ENCODE assay signal across 23 mouse cellular contexts in genomic region chr17:34144960-34145371, GRCm38 (mm10). TPM values are rescaled to one million over a fixed set of nuclear protein-coding genes. Genes with fewer than 3 reads are reported as not detected.
DNase-seq lines count a peak whose midpoint lies in the region; ATAC-seq lines count a peak whose summit lies in the region.
"Had no signal": no experiment of that assay in that cellular context is flagged by ENCODE, and none has a peak within 500 bp of the region (broad histone marks: within the 10 kb centered on the region; RNA-seq: fewer than 3 reads in every experiment).

No protein-coding gene starts in this region.

- H3K4me2 ChIP-seq in kidney, embryonic 14.5 days (replicated peaks; ENCODE audit: low read depth, low read length): no peak overlapping the region
- no peak overlapping the region for H3K4me2 ChIP-seq in forebrain, embryonic 12.5 days
- H3K4me2 ChIP-seq: heart, embryonic 13.5 days; limb, embryonic 12.5 days; liver, embryonic 13.5 days had no signal

- no peaks in the 10 kb centered on the region for H3K36me3 ChIP-seq in kidney, embryonic 14.5 days (ENCODE audit: control insufficient read depth, insufficient read depth, low read length)
- H3K36me3 ChIP-seq in forebrain, embryonic 12.5 days (replicated peaks): no peaks in the 10 kb centered on the region
- H3K36me3 ChIP-seq: heart, embryonic 13.5 days; limb, embryonic 12.5 days; liver, embryonic 13.5 days had no signal

- no peak overlapping the region for H3K4me3 ChIP-seq in kidney, embryonic 14.5 days (ENCODE audit: low read length)
- H3K4me3 ChIP-seq in forebrain, embryonic 12.5 days (replicated peaks): no peak overlapping the region
- H3K4me3 ChIP-seq: erythroblast, embryonic 14.5 days; heart, embryonic 13.5 days; limb, embryonic 12.5 days; liver, embryonic 13.5 days had no signal

- peak; percentile 50 for ATAC-seq in kidney, embryonic 14.5 days (ENCODE audit: low FRiP score, low TSS enrichment)
- peak; percentile 22 for ATAC-seq in activated CD4-positive, CD25-positive, alpha-beta regulatory T cell, adult 4 months
- ATAC-seq in forebrain, embryonic 12.5 days (ENCODE audit: low FRiP score): no peak
- ATAC-seq: forebrain, embryonic 16.5 days; lung, postnatal 0 days; midbrain, embryonic 16.5 days had no signal

- H3K27ac ChIP-seq in kidney, embryonic 14.5 days (ENCODE audit: low read depth, low read length): peak overlapping the region; percentile 34; the same call in 1 of the 2 replicates
- H3K27ac ChIP-seq in forebrain, embryonic 12.5 days: no peak overlapping the region
- H3K27ac ChIP-seq: heart, embryonic 13.5 days; limb, embryonic 12.5 days; liver, embryonic 13.5 days had no signal

- peaks cover 4% of the 10 kb centered on the region; the same call in 1 of the 2 replicates for H3K27me3 ChIP-seq in kidney, embryonic 14.5 days (ENCODE audit: control insufficient read depth, insufficient read depth, low read length)
- peaks cover 25% of the 10 kb centered on the region for H3K27me3 ChIP-seq in forebrain, embryonic 12.5 days

- H3K9ac ChIP-seq in kidney, embryonic 14.5 days (ENCODE audit: low read depth, low read length): no peak overlapping the region
- no peak overlapping the region for H3K9ac ChIP-seq in forebrain, embryonic 12.5 days
- H3K9ac ChIP-seq: heart, embryonic 13.5 days; limb, embryonic 12.5 days; liver, embryonic 13.5 days had no signal

- DNase-seq in kidney, adult 18-20 months: no peak
- peak; percentile 94 for DNase-seq in A20 (ENCODE audit: low read depth, low spot score)
- DNase-seq in spleen, adult 18-20 months: peak; percentile 62 to 68
- DNase-seq in testis, postnatal 14 days (ENCODE audit: low spot score): no peak
- DNase-seq: adrenal gland, adult 2 months; cerebellum, adult 18-20 months; heart, postnatal 36 days; kidney, postnatal 36 days; layer of hippocampus, adult 9-11 months; liver, embryonic 13.5 days; right cerebral cortex, postnatal 14 days; thymus, postnatal 14 days had no signal

- 50% methylated on average over 3 of the region's 3 CpGs for WGBS in kidney, embryonic 14.5 days
- whole genome bisulfite sequencing in forebrain, embryonic 12.5 days: 68% methylated on average over 3 of the region's 3 CpGs

- H3K4me1 ChIP-seq in kidney, embryonic 14.5 days (ENCODE audit: control insufficient read depth, insufficient read depth, low read length): 0 out of 2 replicates have a peak, but pooled peaks cover 3% of the 10 kb centered on the region
- H3K4me1 ChIP-seq in forebrain, embryonic 12.5 days: peaks cover 5% of the 10 kb centered on the region

- H3K9me3 ChIP-seq in kidney, embryonic 14.5 days (ENCODE audit: control insufficient read depth, low read length): no peaks in the 10 kb centered on the region
- no peaks in the 10 kb centered on the region for H3K9me3 ChIP-seq in forebrain, embryonic 12.5 days
- H3K9me3 ChIP-seq: heart, embryonic 13.5 days; limb, embryonic 12.5 days; liver, embryonic 13.5 days had no signal

RNA-seq across cellular contexts. Expression of gene H2-DMb2, which starts 1.9 kb away (rescaled TPM):
- 18.5 and 21.9 TPM in 2 replicates for polyA plus RNA-seq in kidney, embryonic 14.5 days (2014; fragmentation: Nextera tagmentation; extraction: Ambion mirVana)
- 10 to 100 TPM in 1 of 2 experiments, 1 to 10 TPM in 1; 4.8 to 19.7 TPM for polyA plus RNA-seq in activated CD4-positive, CD25-positive, alpha-beta regulatory T cell, adult 4 months (2017; shearing (Covaris generic))
- not detected in 2 replicates for polyA plus RNA-seq in forebrain, embryonic 12.5 days (2016; fragmentation: Nextera tagmentation; extraction: Ambion mirVana)
- polyA plus RNA-seq: embryonic facial prominence, embryonic 11.5 days; erythroblast, embryonic 14.5 days; neural tube, embryonic 11.5 days had no signal

RNA-seq across cellular contexts. Expression of gene H2-DMb1, which starts 7.9 kb away (rescaled TPM):
- 4.1 and 4.2 TPM in 2 replicates for polyA plus RNA-seq in kidney, embryonic 14.5 days (2014; fragmentation: Nextera tagmentation; extraction: Ambion mirVana)
- 1 to 10 TPM; 1.9 to 3.7 TPM for polyA plus RNA-seq in activated CD4-positive, CD25-positive, alpha-beta regulatory T cell, adult 4 months (2017; shearing (Covaris generic))
- 0.38 and 0.69 TPM in 2 replicates for polyA plus RNA-seq in forebrain, embryonic 12.5 days (2016; fragmentation: Nextera tagmentation; extraction: Ambion mirVana)
- polyA plus RNA-seq: erythroblast, embryonic 14.5 days; neural tube, embryonic 11.5 days had no signal

RNA-seq across cellular contexts. Expression of gene Brd2, which starts 22.5 kb away (rescaled TPM):
- 153 and 178 TPM in 2 replicates for polyA plus RNA-seq in kidney, embryonic 14.5 days (2014; fragmentation: Nextera tagmentation; extraction: Ambion mirVana)
- polyA plus RNA-seq in activated CD4-positive, CD25-positive, alpha-beta regulatory T cell, adult 4 months (2017; shearing (Covaris generic)): 100 to 1,000 TPM in 1 of 2 experiments, 10 to 100 TPM in 1; 99.8 to 116 TPM
- 138 and 146 TPM in 2 replicates for polyA plus RNA-seq in forebrain, embryonic 12.5 days (2016; fragmentation: Nextera tagmentation; extraction: Ambion mirVana)

RNA-seq across cellular contexts. Expression of gene H2-DMa, which starts 25.6 kb away (rescaled TPM):
- 16.1 and 19.3 TPM in 2 replicates for polyA plus RNA-seq in kidney, embryonic 14.5 days (2014; fragmentation: Nextera tagmentation; extraction: Ambion mirVana)
- polyA plus RNA-seq in activated CD4-positive, CD25-positive, alpha-beta regulatory T cell, adult 4 months (2017; shearing (Covaris generic)): 100 to 1,000 TPM; 152 to 211 TPM
- 9.1 and 9.6 TPM in 2 replicates for polyA plus RNA-seq in forebrain, embryonic 12.5 days (2016; fragmentation: Nextera tagmentation; extraction: Ambion mirVana)

RNA-seq across cellular contexts. Expression of gene Tap1, which starts 42.4 kb away (rescaled TPM):
- 1.9 and 2.9 TPM in 2 replicates for polyA plus RNA-seq in kidney, embryonic 14.5 days (2014; fragmentation: Nextera tagmentation; extraction: Ambion mirVana)
- 100 to 1,000 TPM; 134 to 207 TPM for polyA plus RNA-seq in activated CD4-positive, CD25-positive, alpha-beta regulatory T cell, adult 4 months (2017; shearing (Covaris generic))
- 1.3 and 2.2 TPM in 2 replicates for polyA plus RNA-seq in forebrain, embryonic 12.5 days (2016; fragmentation: Nextera tagmentation; extraction: Ambion mirVana)

Comparison
In these comparisons a context has a peak if more than half of its experiments do, and no peak if none do; other contexts are left out.
1. DNase-seq: peak in A20 (single experiment) and spleen, adult 18-20 months (2 of 2); none in kidney, adult 18-20 months (single experiment) and testis, postnatal 14 days (single experiment).